Mouse (Mus musculus) brain, embryonic 14.5 days (tissue): ENCODE results near the gene C2cd5.

Experiments used
- CTCF ChIP-seq: fragments of 200-500 bp; IDR thresholded peaks from 2 replicates; pipeline ENCODE4 v1.5.1; 2012; ENCODE audit warnings: inconsistent platforms, mild to moderate bottlenecking, moderate library complexity, borderline replicate concordance; ENCODE audit not compliant: insufficient read depth, insufficient read length; ENCODE audit errors: extremely low read depth
- POLR2A ChIP-seq: fragments of 200-500 bp; IDR thresholded peaks from 2 replicates; pipeline ENCODE4 v1.6.1; 2012; ENCODE audit warnings: mild to moderate bottlenecking, inconsistent platforms, borderline replicate concordance; ENCODE audit not compliant: poor library complexity, insufficient read depth, insufficient read length, severe bottlenecking; ENCODE audit errors: extremely low read depth

DNA sequence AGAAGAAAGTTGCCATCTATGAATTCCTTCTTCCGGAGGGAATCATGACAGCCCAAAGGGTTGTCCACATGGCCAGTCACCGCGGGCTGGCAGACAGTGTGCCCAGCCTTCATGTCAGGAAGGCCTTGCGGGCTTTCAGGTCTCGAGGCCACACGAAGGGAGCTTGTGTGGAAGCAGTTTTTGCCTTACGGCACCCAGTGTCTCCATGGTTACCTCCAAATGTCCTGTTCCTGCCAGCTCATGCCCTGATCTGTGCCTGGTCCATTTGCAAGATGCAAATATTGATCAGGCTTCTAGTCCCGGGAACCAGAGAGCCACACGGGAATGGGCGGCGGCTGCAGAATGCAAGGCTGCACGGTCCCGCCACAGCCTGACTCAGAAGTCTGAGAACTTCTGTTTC lies 35.2 kb upstream of the C2cd5 start:
- no peak for TF ChIP-seq CTCF
- TF ChIP-seq POLR2A = no peak
